Mouse (Mus musculus): ENCODE data around the gene Inava. TPM values are rescaled to one million over a fixed set of nuclear protein-coding genes. Genes with fewer than 3 reads are reported as not detected.
A peak's percentile ranks its signal among the peaks of the same experiment; 100 is the strongest.

Inava gene
- polyA plus RNA-seq, 1 experiment from 2014 or later = 2.0 TPM

- H3K4me1 ChIP-seq = peaks cover 4% of the 10 kb centered on the region
- ATAC-seq (ENCODE audit: low FRiP score) = no peak
- H3K4me3 ChIP-seq (replicated peaks) = no peak overlapping the region
- WGBS = 87% methylated on average over 10 of the region's 10 CpGs
- no peak overlapping the region for H3K27ac ChIP-seq (replicated peaks)
- H3K9me3 ChIP-seq (replicated peaks) = no peaks in the 10 kb centered on the region
- no peak overlapping the region for H3K9ac ChIP-seq (replicated peaks)
- no peaks in the 10 kb centered on the region for H3K36me3 ChIP-seq
- no peak overlapping the region for H3K4me2 ChIP-seq
- H3K27me3 ChIP-seq (replicated peaks) = peaks cover 21% of the 10 kb centered on the region
Measured at GRCm38 (mm10) chr1:136254503-136255065, 20.5 kb upstream of the Inava start.

- no peak overlapping the region for H3K4me2 ChIP-seq
- no peak overlapping the region for H3K9ac ChIP-seq (replicated peaks)
- no peak for ATAC-seq (ENCODE audit: low FRiP score)
- H3K27me3 ChIP-seq (replicated peaks) = peaks cover 12% of the 10 kb centered on the region
- WGBS = 19% methylated on average over 2 of the region's 2 CpGs
- no peaks in the 10 kb centered on the region; the same call in 1 of the 2 replicates for H3K4me1 ChIP-seq
- no peak overlapping the region for H3K4me3 ChIP-seq (replicated peaks)
- H3K9me3 ChIP-seq (replicated peaks) = no peaks in the 10 kb centered on the region
- no peaks in the 10 kb centered on the region for H3K36me3 ChIP-seq
- H3K27ac ChIP-seq (replicated peaks) = no peak overlapping the region
Measured at GRCm38 (mm10) chr1:136253472-136253871, 19.4 kb upstream of the Inava start.

- no peak for ATAC-seq (ENCODE audit: low FRiP score)
- WGBS = 44% methylated on average over 5 of the region's 5 CpGs
- Histone ChIP-seq H3K9ac (replicated peaks) (no peak overlapping the region), H3K4me3 (replicated peaks) (no peak overlapping the region), H3K36me3 (no peaks in the 10 kb centered on the region), H3K4me1 (no peaks in the 10 kb centered on the region), H3K9me3 (replicated peaks) (no peaks in the 10 kb centered on the region), H3K27ac (replicated peaks) (no peak overlapping the region), H3K27me3 (replicated peaks) (no peaks in the 10 kb centered on the region), H3K4me2 (no peak overlapping the region)
Measured at GRCm38 (mm10) chr1:136249662-136250061, 15.6 kb upstream of the Inava start.

GRCm38 (mm10) chr1:136247393-136247792 is 13.3 kb upstream of the Inava start:
- H3K27ac ChIP-seq (replicated peaks) = no peak overlapping the region
- ATAC-seq (ENCODE audit: low FRiP score) = no peak
- H3K9me3 ChIP-seq (replicated peaks) = no peaks in the 10 kb centered on the region
- no peaks in the 10 kb centered on the region for H3K4me1 ChIP-seq
- 92% methylated on average over 5 of the region's 5 CpGs for whole genome bisulfite sequencing
- no peaks in the 10 kb centered on the region for H3K27me3 ChIP-seq (replicated peaks)
- H3K4me2 ChIP-seq = no peak overlapping the region
- H3K36me3 ChIP-seq = no peaks in the 10 kb centered on the region
- H3K9ac ChIP-seq (replicated peaks) = no peak overlapping the region
- H3K4me3 ChIP-seq (replicated peaks) = no peak overlapping the region

- no peaks in the 10 kb centered on the region for H3K4me1 ChIP-seq
- H3K4me2 ChIP-seq = no peak overlapping the region
- H3K4me3 ChIP-seq (replicated peaks) = no peak overlapping the region
- ATAC-seq (ENCODE audit: low FRiP score) = no peak
- no peaks in the 10 kb centered on the region for H3K9me3 ChIP-seq (replicated peaks)
- no peak overlapping the region for H3K27ac ChIP-seq (replicated peaks)
- no peaks in the 10 kb centered on the region for H3K36me3 ChIP-seq
- H3K27me3 ChIP-seq (replicated peaks) = no peaks in the 10 kb centered on the region
- WGBS = 95% methylated on average over 4 of the region's 5 CpGs
- no peak overlapping the region for H3K9ac ChIP-seq (replicated peaks)
Measured at GRCm38 (mm10) chr1:136244469-136244868, 10.4 kb upstream of the Inava start.

- Histone ChIP-seq H3K4me1 (no peaks in the 10 kb centered on the region), H3K27ac (replicated peaks) (no peak overlapping the region), H3K27me3 (replicated peaks) (no peaks in the 10 kb centered on the region), H3K4me2 (no peak overlapping the region), H3K4me3 (replicated peaks) (no peak overlapping the region), H3K9ac (replicated peaks) (no peak overlapping the region), H3K36me3 (no peaks in the 10 kb centered on the region), H3K9me3 (replicated peaks) (no peaks in the 10 kb centered on the region)
- no peak for ATAC-seq (ENCODE audit: low FRiP score)
- 91% methylated on average over 7 of the region's 7 CpGs for WGBS
Measured at GRCm38 (mm10) chr1:136241801-136242200, 7.7 kb upstream of the Inava start.

GRCm38 (mm10) chr1:136238495-136238894 is 4.4 kb upstream of the Inava start:
- no peak overlapping the region for H3K9ac ChIP-seq (replicated peaks)
- WGBS = 96% methylated on average over 4 of the region's 4 CpGs
- no peak overlapping the region for H3K27ac ChIP-seq (replicated peaks)
- no peak overlapping the region for H3K4me3 ChIP-seq (replicated peaks)
- no peaks in the 10 kb centered on the region for H3K36me3 ChIP-seq
- no peaks in the 10 kb centered on the region for H3K27me3 ChIP-seq (replicated peaks)
- ATAC-seq (ENCODE audit: low FRiP score) = no peak
- H3K4me1 ChIP-seq = peaks cover 14% of the 10 kb centered on the region
- no peak overlapping the region for H3K4me2 ChIP-seq
- H3K9me3 ChIP-seq (replicated peaks) = no peaks in the 10 kb centered on the region

- Histone ChIP-seq H3K9ac (replicated peaks) (peak overlapping the region; percentile 66), H3K27me3 (replicated peaks) (no peaks in the 10 kb centered on the region), H3K4me3 (replicated peaks) (peak overlapping the region; percentile 57), H3K4me2 (peak overlapping the region; percentile 88), H3K9me3 (replicated peaks) (no peaks in the 10 kb centered on the region), H3K36me3 (no peaks in the 10 kb centered on the region), H3K27ac (replicated peaks) (0 out of 2 replicates have a peak overlapping the region, but pooled peaks have one; percentile 23), H3K4me1 (peaks cover 40% of the 10 kb centered on the region)
- WGBS = 4% methylated on average over 9 of the region's 9 CpGs
- no peak for ATAC-seq (ENCODE audit: low FRiP score)
Measured at GRCm38 (mm10) chr1:136234595-136235092, 580 bp upstream of the Inava start.

- Histone ChIP-seq H3K9ac (replicated peaks) (peak overlapping the region; percentile 66), H3K4me3 (replicated peaks) (peak overlapping the region; percentile 57), H3K36me3 (no peaks in the 10 kb centered on the region), H3K9me3 (replicated peaks) (no peaks in the 10 kb centered on the region), H3K27ac (replicated peaks) (no peak overlapping the region; the same call in 1 of the 2 replicates), H3K4me1 (peaks cover 52% of the 10 kb centered on the region), H3K4me2 (peak overlapping the region; percentile 88), H3K27me3 (replicated peaks) (no peaks in the 10 kb centered on the region)
- 0 out of 2 replicates have a peak, but pooled peaks have one; percentile 4 for ATAC-seq (ENCODE audit: low FRiP score)
- WGBS = 2% methylated on average over 23 of the region's 23 CpGs
Measured at GRCm38 (mm10) chr1:136232986-136233790, 876 bp downstream of the Inava start.

GRCm38 (mm10) chr1:136232285-136232926 is 1.7 kb downstream of the Inava start:
- peaks cover 58% of the 10 kb centered on the region for H3K4me1 ChIP-seq
- no peaks in the 10 kb centered on the region for H3K36me3 ChIP-seq
- H3K27ac ChIP-seq (replicated peaks) = no peak overlapping the region
- H3K4me2 ChIP-seq = peak overlapping the region; percentile 88
- H3K4me3 ChIP-seq (replicated peaks) = peak overlapping the region; percentile 57
- H3K27me3 ChIP-seq (replicated peaks) = no peaks in the 10 kb centered on the region
- no peak for ATAC-seq (ENCODE audit: low FRiP score)
- H3K9ac ChIP-seq (replicated peaks) = no peak overlapping the region
- WGBS = 3% methylated on average over 9 of the region's 9 CpGs
- no peaks in the 10 kb centered on the region for H3K9me3 ChIP-seq (replicated peaks)

- Histone ChIP-seq H3K27me3 (replicated peaks) (no peaks in the 10 kb centered on the region), H3K4me1 (peaks cover 58% of the 10 kb centered on the region), H3K4me3 (replicated peaks) (no peak overlapping the region), H3K27ac (replicated peaks) (no peak overlapping the region), H3K36me3 (no peaks in the 10 kb centered on the region), H3K9me3 (replicated peaks) (no peaks in the 10 kb centered on the region), H3K4me2 (peak overlapping the region; percentile 88), H3K9ac (replicated peaks) (no peak overlapping the region)
- no peak for ATAC-seq (ENCODE audit: low FRiP score)
- under 1% methylated on average over 6 of the region's 6 CpGs for WGBS
Measured at GRCm38 (mm10) chr1:136231596-136231995, 2.5 kb downstream of the Inava start.

Measured in neural tube, embryonic 15.5 days (tissue).